Mouse (Mus musculus): ENCODE measurements around the gene March10. TPM values are rescaled to one million over a fixed set of nuclear protein-coding genes. Genes with fewer than 3 reads are reported as not detected.

The March10 gene
- polyA plus RNA-seq, 1 experiment from 2014 or later: 0.26 TPM

- peak overlapping the region; percentile 70 for H3K4me2 ChIP-seq (replicated peaks)
- 22% methylated on average over 12 of the region's 12 CpGs for WGBS
- H3K27me3 ChIP-seq: peaks cover 14% of the 10 kb centered on the region
- peak overlapping the region; percentile 76 for H3K9ac ChIP-seq (replicated peaks)
- peak overlapping the region; percentile 78 for H3K27ac ChIP-seq
- H3K4me1 ChIP-seq (replicated peaks): peaks cover 36% of the 10 kb centered on the region
- no peaks in the 10 kb centered on the region for H3K36me3 ChIP-seq
- H3K9me3 ChIP-seq: no peaks in the 10 kb centered on the region
- peak; percentile 73; the same call in 1 of the 2 replicates for ATAC-seq
- H3K4me3 ChIP-seq (replicated peaks): peak overlapping the region; percentile 54
Observed at GRCm38 (mm10) chr11:105363598-105364385, 92.7 kb downstream of the March10 start.

DNA sequence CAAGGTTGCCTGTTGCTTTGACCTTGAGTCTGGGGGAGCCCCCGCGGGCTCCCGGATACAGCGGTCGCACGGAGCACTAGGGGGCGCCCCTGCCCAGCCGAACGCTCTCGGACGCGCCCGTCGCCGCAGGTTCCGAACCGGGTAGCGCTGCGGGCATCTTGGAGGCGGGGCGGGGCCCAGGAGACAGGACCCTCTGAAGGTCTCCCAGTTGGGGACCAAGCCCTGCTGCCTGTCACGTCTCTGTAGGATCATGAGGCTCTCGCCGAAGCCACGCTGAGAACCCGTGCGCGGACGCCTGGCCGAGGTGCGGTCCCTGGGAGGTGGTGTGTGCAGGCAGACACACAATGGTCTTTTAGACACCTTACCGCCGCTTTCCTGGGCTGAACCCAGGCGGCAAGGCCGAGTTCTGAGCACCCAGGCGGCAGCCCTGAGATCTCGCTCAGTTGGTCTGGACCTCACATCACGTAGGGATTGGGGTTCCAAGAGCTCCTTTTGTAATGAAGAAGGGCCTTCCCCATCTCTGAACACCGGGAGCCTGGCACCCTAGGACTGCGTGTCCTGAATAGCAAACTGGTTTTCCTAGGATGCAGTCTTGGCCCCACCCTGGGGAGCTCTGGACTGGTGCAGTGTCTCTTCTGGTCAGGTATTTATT lies 93.5 kb downstream of the March10 start:
- H3K4me3 ChIP-seq (replicated peaks): peak overlapping the region; percentile 54
- peak overlapping the region; percentile 76 for H3K9ac ChIP-seq (replicated peaks)
- peaks cover 36% of the 10 kb centered on the region for H3K4me1 ChIP-seq (replicated peaks)
- H3K9me3 ChIP-seq: no peaks in the 10 kb centered on the region
- ATAC-seq: peak; percentile 81
- under 1% methylated on average over 40 of the region's 40 CpGs for WGBS
- H3K27ac ChIP-seq: peak overlapping the region; percentile 78
- H3K4me2 ChIP-seq (replicated peaks): peak overlapping the region; percentile 70
- peaks cover 14% of the 10 kb centered on the region for H3K27me3 ChIP-seq
- no peaks in the 10 kb centered on the region for H3K36me3 ChIP-seq

DNA sequence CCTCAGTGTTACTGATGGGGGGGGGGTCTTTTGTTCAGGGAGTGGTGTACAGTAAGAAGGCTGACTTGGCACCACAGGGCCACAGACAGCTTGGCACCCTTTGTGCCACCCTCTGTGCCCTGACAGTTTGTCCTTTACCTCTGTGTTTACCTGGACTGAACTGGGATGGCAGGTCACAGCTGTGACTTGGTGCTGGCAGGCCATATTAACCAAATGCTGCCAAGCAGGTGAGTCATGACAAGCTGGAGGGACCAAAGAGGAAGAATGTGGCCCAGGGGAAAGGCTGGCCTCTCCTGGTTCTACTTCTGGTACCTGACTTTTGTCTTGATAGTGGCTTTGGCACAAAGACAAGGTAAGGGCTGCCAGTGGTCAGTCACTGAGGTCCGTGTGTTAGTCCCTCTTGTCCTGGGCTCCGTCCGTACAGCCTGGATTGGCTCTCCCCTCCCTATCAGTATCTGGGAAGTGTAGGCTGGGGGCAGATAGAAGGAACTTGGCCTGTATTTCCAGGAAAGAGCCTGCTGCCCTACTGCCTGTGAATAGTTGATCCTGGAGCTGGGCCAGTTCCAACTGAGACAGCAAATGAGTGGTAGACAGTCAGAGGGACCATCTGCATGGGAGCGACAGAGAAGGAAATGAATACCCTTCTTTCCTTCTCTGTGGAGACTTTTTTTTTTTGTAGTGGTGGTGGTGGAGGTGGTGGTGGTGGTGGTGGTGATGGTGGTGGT lies 94.3 kb downstream of the March10 start:
- H3K27me3 ChIP-seq: peaks cover 14% of the 10 kb centered on the region
- H3K4me2 ChIP-seq (replicated peaks): no peak overlapping the region
- H3K27ac ChIP-seq: no peak overlapping the region
- H3K4me1 ChIP-seq (replicated peaks): peaks cover 36% of the 10 kb centered on the region
- no peak for ATAC-seq
- H3K9ac ChIP-seq (replicated peaks): no peak overlapping the region
- H3K36me3 ChIP-seq: no peaks in the 10 kb centered on the region
- H3K4me3 ChIP-seq (replicated peaks): no peak overlapping the region
- 94% methylated on average over 4 of the region's 4 CpGs for WGBS
- no peaks in the 10 kb centered on the region for H3K9me3 ChIP-seq

- peaks cover 5% of the 10 kb centered on the region; the same call in 1 of the 2 replicates for H3K4me1 ChIP-seq (replicated peaks)
- H3K27me3 ChIP-seq: peaks cover 7% of the 10 kb centered on the region
- no peaks in the 10 kb centered on the region for H3K9me3 ChIP-seq
- H3K9ac ChIP-seq (replicated peaks): no peak overlapping the region
- no peak overlapping the region for H3K4me3 ChIP-seq (replicated peaks)
- H3K27ac ChIP-seq: no peak overlapping the region
- no peak for ATAC-seq
- WGBS: 85% methylated on average over 7 of the region's 7 CpGs
- H3K36me3 ChIP-seq: no peaks in the 10 kb centered on the region
- no peak overlapping the region for H3K4me2 ChIP-seq (replicated peaks)
Observed at GRCm38 (mm10) chr11:105356301-105356700, 100.2 kb downstream of the March10 start.

GRCm38 (mm10) chr11:105353891-105354280 lies 102.6 kb downstream of the March10 start:
- H3K4me2 ChIP-seq (replicated peaks): no peak overlapping the region
- 92% methylated on average over 4 of the region's 4 CpGs for WGBS
- no peak for ATAC-seq
- H3K9me3 ChIP-seq: no peaks in the 10 kb centered on the region
- H3K27me3 ChIP-seq: no peaks in the 10 kb centered on the region
- H3K9ac ChIP-seq (replicated peaks): no peak overlapping the region
- no peak overlapping the region for H3K27ac ChIP-seq
- H3K4me3 ChIP-seq (replicated peaks): no peak overlapping the region
- H3K4me1 ChIP-seq (replicated peaks): peaks cover 5% of the 10 kb centered on the region; the same call in 1 of the 2 replicates
- no peaks in the 10 kb centered on the region; the same call in 1 of the 2 replicates for H3K36me3 ChIP-seq

DNA sequence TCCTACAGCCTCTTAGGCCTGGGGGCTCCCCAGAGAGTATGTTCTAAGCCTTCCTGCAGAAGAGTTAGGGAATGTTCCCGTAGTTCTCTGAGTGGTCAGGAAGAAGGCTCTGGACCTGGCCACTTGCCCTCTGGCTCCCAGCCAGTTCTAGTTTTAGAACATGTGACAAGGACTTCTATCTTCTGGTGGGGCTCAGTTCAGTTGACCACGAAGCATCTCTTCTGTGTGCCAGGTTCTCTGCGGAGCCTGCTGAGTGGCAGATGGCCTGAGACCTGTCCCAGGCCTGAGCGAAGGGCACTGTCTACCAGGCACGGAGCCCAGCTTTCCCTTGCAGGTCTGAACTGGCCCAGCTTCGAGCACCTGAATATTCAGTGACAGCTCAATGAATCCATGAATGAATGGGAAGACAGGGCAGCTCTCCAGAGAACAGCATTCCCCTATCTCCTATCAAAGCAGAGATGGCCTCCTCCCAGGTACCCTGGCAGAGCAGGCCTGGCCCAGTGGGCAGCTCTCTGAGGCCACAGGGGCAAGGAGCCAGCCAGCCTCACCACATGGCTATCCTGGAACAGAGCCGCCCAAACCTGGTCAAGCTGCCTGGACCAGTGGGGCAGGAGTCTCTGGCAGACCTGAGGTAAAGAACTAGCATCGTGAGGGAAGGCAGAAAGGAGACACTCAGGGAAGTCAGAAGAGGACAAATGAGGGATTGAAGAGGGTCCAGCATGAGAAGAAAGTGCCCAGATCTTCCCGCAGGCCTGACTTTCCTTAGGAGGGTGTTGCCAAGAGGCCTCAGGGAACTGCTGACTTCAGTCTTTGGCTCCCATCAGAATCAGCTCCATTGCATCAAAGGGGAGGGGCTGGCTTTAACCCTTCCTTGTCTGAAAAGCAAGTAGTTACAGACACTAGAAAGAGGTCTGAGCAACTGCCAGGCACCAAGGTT lies 103.3 kb downstream of the March10 start:
- ATAC-seq: no peak
- H3K36me3 ChIP-seq: no peaks in the 10 kb centered on the region; the same call in 1 of the 2 replicates
- no peaks in the 10 kb centered on the region for H3K27me3 ChIP-seq
- H3K4me3 ChIP-seq (replicated peaks): no peak overlapping the region
- no peak overlapping the region for H3K4me2 ChIP-seq (replicated peaks)
- no peaks in the 10 kb centered on the region for H3K9me3 ChIP-seq
- H3K9ac ChIP-seq (replicated peaks): no peak overlapping the region
- 65% methylated on average over 9 of the region's 9 CpGs for WGBS
- H3K27ac ChIP-seq: no peak overlapping the region
- peaks cover 5% of the 10 kb centered on the region; the same call in 1 of the 2 replicates for H3K4me1 ChIP-seq (replicated peaks)

GRCm38 (mm10) chr11:105352152-105352551 lies 104.4 kb downstream of the March10 start:
- no peak overlapping the region for H3K27ac ChIP-seq
- no peak overlapping the region for H3K4me2 ChIP-seq (replicated peaks)
- H3K9ac ChIP-seq (replicated peaks): no peak overlapping the region
- H3K4me3 ChIP-seq (replicated peaks): no peak overlapping the region
- H3K4me1 ChIP-seq (replicated peaks): peaks cover 5% of the 10 kb centered on the region; the same call in 1 of the 2 replicates
- ATAC-seq: no peak
- H3K9me3 ChIP-seq: no peaks in the 10 kb centered on the region
- no peaks in the 10 kb centered on the region for H3K27me3 ChIP-seq
- no peaks in the 10 kb centered on the region; the same call in 1 of the 2 replicates for H3K36me3 ChIP-seq
- 80% methylated on average over 8 of the region's 8 CpGs for WGBS

DNA sequence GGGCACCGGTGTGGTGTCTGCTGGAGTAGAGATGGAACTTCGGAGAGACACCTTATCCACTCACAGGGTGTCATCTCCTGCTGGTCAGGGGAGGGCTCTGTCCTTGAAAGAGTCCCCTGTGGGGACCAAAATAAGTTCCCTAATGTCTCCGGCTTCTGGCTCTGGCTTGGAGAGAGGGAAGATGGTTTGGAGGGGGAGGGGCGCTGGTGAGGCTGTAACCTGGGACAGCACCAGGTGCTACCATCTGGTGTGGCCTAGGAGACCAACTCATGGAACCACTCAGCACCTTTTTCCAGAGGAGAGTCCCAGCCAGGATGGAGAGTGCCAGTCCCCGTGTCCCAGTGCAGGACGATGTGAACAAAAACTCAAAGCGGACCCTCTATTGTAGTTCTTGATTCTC lies 105.9 kb downstream of the March10 start:
- WGBS: 89% methylated on average over 7 of the region's 7 CpGs

DNA sequence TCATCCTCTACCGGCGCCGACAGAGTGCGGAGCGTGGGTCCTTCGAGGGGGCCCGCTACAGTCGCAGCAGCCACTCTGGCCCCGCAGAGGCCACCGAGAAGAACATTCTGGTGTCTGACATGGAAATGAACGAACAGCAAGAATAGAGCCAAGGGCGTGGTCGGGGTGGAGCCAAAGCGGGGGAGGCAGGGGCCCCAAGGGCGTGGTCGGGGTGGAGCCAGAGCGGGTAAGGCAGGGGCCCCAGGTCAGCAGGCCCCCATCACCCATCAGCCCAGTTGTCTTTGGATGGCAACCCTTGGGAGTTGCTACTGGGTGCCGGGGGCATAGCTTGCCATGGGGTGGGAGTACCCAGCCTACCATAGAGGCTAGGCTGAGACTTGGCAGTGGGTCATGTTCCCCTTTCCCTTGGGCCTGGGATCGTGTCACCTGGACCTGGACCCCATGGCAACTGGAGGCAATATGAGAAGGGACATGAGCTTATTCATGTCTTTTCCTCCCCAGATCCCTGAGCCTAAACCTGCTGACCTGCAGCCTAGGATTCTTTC lies 106.7 kb downstream of the March10 start:
- 94% methylated on average over 19 of the region's 19 CpGs for WGBS
- Histone ChIP-seq H3K36me3 (no peaks in the 10 kb centered on the region; the same call in 1 of the 2 replicates), H3K27me3 (no peaks in the 10 kb centered on the region), H3K4me2 (replicated peaks) (no peak overlapping the region), H3K4me3 (replicated peaks) (no peak overlapping the region), H3K27ac (no peak overlapping the region), H3K9me3 (no peaks in the 10 kb centered on the region), H3K9ac (replicated peaks) (no peak overlapping the region), H3K4me1 (replicated peaks) (peaks cover 5% of the 10 kb centered on the region; the same call in 1 of the 2 replicates)
- ATAC-seq: no peak

More for the DNA sequence above, 105.9 kb downstream of the March10 start:
- H3K9ac ChIP-seq (replicated peaks): no peak overlapping the region
- H3K36me3 ChIP-seq: no peaks in the 10 kb centered on the region; the same call in 1 of the 2 replicates
- no peak overlapping the region for H3K27ac ChIP-seq
- H3K4me2 ChIP-seq (replicated peaks): no peak overlapping the region
- no peaks in the 10 kb centered on the region for H3K9me3 ChIP-seq
- H3K4me3 ChIP-seq (replicated peaks): no peak overlapping the region
- no peak for ATAC-seq
- H3K4me1 ChIP-seq (replicated peaks): peaks cover 5% of the 10 kb centered on the region; the same call in 1 of the 2 replicates
- H3K27me3 ChIP-seq: no peaks in the 10 kb centered on the region

GRCm38 (mm10) chr11:105348495-105348982 lies 108.0 kb downstream of the March10 start:
- H3K9me3 ChIP-seq: no peaks in the 10 kb centered on the region
- H3K4me3 ChIP-seq (replicated peaks): no peak overlapping the region
- H3K36me3 ChIP-seq: no peaks in the 10 kb centered on the region; the same call in 1 of the 2 replicates
- 95% methylated on average over 9 of the region's 9 CpGs for whole genome bisulfite sequencing
- H3K9ac ChIP-seq (replicated peaks): no peak overlapping the region
- ATAC-seq: no peak
- peaks cover 5% of the 10 kb centered on the region; the same call in 1 of the 2 replicates for H3K4me1 ChIP-seq (replicated peaks)
- H3K27ac ChIP-seq: no peak overlapping the region
- no peaks in the 10 kb centered on the region for H3K27me3 ChIP-seq
- H3K4me2 ChIP-seq (replicated peaks): no peak overlapping the region
